8 mouse cellular contexts compared by ENCODE assay signal in the genomic region with DNA sequence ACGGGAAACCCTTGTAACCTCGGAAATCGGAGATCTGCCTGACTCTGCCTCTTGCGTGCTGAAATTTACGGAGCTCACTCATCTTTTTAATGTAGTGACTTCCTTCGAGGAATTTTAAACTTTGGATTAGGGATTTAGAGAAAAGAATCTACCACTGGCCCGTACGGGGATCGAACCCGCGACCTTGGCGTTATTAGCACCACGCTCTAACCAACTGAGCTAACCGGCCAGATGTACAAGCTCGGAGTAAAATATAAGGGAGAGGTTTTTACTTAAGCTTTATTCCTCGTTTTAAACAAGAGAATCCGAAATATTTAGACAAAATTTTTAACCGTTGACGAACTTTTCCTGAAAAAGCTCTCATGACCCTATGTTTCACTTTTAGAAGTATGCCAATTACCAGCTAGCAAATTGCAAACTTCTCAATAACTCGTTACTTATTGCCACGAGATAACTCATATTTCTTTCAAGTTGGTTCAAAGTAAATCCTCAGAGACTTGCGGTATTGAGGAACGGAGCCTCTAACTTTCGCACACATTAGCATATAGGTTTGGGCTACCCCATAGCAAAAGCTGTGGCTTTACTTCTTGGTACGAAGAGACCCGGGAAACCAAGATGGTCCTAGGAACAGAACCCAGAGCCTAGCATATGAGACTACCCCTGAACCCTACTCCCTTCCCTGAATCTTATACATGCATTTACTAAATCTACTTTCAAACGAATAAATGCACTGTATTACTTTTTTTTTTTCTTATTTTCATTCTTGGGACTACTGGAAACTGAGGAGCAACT. TPM values are rescaled to one million over a fixed set of nuclear protein-coding genes. Genes with fewer than 3 reads are reported as not detected.
DNase-seq lines count a peak whose midpoint lies in the region; ATAC-seq lines count a peak whose summit lies in the region.

No protein-coding gene starts in this region.

- peak overlapping the region; percentile 31; the same call in 1 of the 2 replicates for H3K4me3 ChIP-seq in brown adipose tissue, adult 24 weeks (ENCODE audit: insufficient read depth, low read depth, low read length)
- peak overlapping the region; percentile 50 for H3K4me3 ChIP-seq in kidney, embryonic 15.5 days (replicated peaks)
- peak overlapping the region; percentile 64 for H3K4me3 ChIP-seq in liver, embryonic 16.5 days (ENCODE audit: low read depth, low read length)

- H3K27ac ChIP-seq in brown adipose tissue, adult 24 weeks (replicated peaks; ENCODE audit: low read depth, low read length): no peak overlapping the region
- no peak overlapping the region for H3K27ac ChIP-seq in kidney, embryonic 15.5 days
- no peak overlapping the region for H3K27ac ChIP-seq in liver, embryonic 16.5 days (ENCODE audit: low read length)

- ATAC-seq in kidney, embryonic 15.5 days (replicated peaks; ENCODE audit: low FRiP score): peak; percentile 83; the same call in 1 of the 2 replicates
- ATAC-seq in liver, embryonic 16.5 days (ENCODE audit: low read depth): peak; percentile 80

- H3K9me3 ChIP-seq in kidney, embryonic 15.5 days (replicated peaks): no peaks in the 10 kb centered on the region
- no peaks in the 10 kb centered on the region for H3K9me3 ChIP-seq in liver, embryonic 16.5 days (replicated peaks; ENCODE audit: control insufficient read depth, low read length)

- 2% methylated on average over 27 of the region's 27 CpGs for WGBS in kidney, embryonic 15.5 days
- WGBS in liver, embryonic 16.5 days (ENCODE audit: insufficient replicate concordance): under 1% methylated on average over 27 of the region's 27 CpGs

- H3K4me1 ChIP-seq in brown adipose tissue, adult 24 weeks (ENCODE audit: control insufficient read depth, insufficient read depth, insufficient read length, low read length): no peaks in the 10 kb centered on the region
- H3K4me1 ChIP-seq in kidney, embryonic 15.5 days: peaks cover 6% of the 10 kb centered on the region
- H3K4me1 ChIP-seq in liver, embryonic 16.5 days (ENCODE audit: control insufficient read depth, low read depth, low read length): no peaks in the 10 kb centered on the region

- H3K36me3 ChIP-seq in kidney, embryonic 15.5 days: no peaks in the 10 kb centered on the region
- H3K36me3 ChIP-seq in liver, embryonic 16.5 days (ENCODE audit: control insufficient read depth, insufficient read depth): no peaks in the 10 kb centered on the region

- H3K9ac ChIP-seq in kidney, embryonic 15.5 days: no peak overlapping the region
- H3K9ac ChIP-seq in liver, embryonic 16.5 days (ENCODE audit: low read depth, low read length): peak overlapping the region; percentile 52

- DNase-seq in retina, embryonic 14.5 days (ENCODE audit: low spot score): peak; percentile 44
- DNase-seq in retina, postnatal 1 day: no peak
- DNase-seq in frontal cortex, postnatal 25 days (ENCODE audit: low spot score in 2 of 2): peak; percentile 38 to 62
- DNase-seq in right cerebral cortex, postnatal 10 days (ENCODE audit: low spot score in 2 of 2): peak; percentile 33 to 50
- DNase-seq in T-cell, adult 2 months (ENCODE audit: low spot score): no peak

- no peaks in the 10 kb centered on the region for H3K27me3 ChIP-seq in kidney, embryonic 15.5 days
- H3K27me3 ChIP-seq in liver, embryonic 16.5 days (ENCODE audit: control insufficient read depth, insufficient read depth, low read depth, low read length): no peaks in the 10 kb centered on the region

- peak overlapping the region; percentile 57 for H3K4me2 ChIP-seq in kidney, embryonic 15.5 days
- peak overlapping the region; percentile 69 for H3K4me2 ChIP-seq in liver, embryonic 16.5 days (ENCODE audit: low read depth, low read length)

RNA-seq across cellular contexts. Expression of a gene that starts 48.5 kb away (rescaled TPM):
- not detected in 2 replicates for polyA plus RNA-seq in brown adipose tissue, adult 24 weeks (2012; ENCODE audit: insufficient read depth, insufficient read length, missing spikeins)
- polyA plus RNA-seq in kidney, embryonic 15.5 days (2015; fragmentation: Nextera tagmentation; extraction: Ambion mirVana): 19.7 and 28.8 TPM in 2 replicates
- 24.7 and 33.6 TPM in 2 replicates for polyA plus RNA-seq in liver, embryonic 16.5 days (2015; fragmentation: Nextera tagmentation; extraction: Ambion mirVana)

RNA-seq across cellular contexts. Expression of a gene that starts 48.8 kb away (rescaled TPM):
- polyA plus RNA-seq in brown adipose tissue, adult 24 weeks (2012; ENCODE audit: insufficient read depth, insufficient read length, missing spikeins): not detected in 2 replicates
- 3,941 and 3,959 TPM in 2 replicates for polyA plus RNA-seq in kidney, embryonic 15.5 days (2015; fragmentation: Nextera tagmentation; extraction: Ambion mirVana)
- polyA plus RNA-seq in liver, embryonic 16.5 days (2015; fragmentation: Nextera tagmentation; extraction: Ambion mirVana): 3,914 and 4,206 TPM in 2 replicates

RNA-seq across cellular contexts. Expression of a gene that starts 50.1 kb away (rescaled TPM):
- polyA plus RNA-seq in brown adipose tissue, adult 24 weeks (2012; ENCODE audit: insufficient read depth, insufficient read length, missing spikeins): not detected in 2 replicates
- 17.2 and 18.2 TPM in 2 replicates for polyA plus RNA-seq in kidney, embryonic 15.5 days (2015; fragmentation: Nextera tagmentation; extraction: Ambion mirVana)
- polyA plus RNA-seq in liver, embryonic 16.5 days (2015; fragmentation: Nextera tagmentation; extraction: Ambion mirVana): 25.5 and 40.3 TPM in 2 replicates

Comparison
In these comparisons a context has a peak if more than half of its experiments do, and no peak if none do; other contexts are left out.
1. DNase-seq: peak in retina, embryonic 14.5 days (single experiment), frontal cortex, postnatal 25 days (2 of 2) and right cerebral cortex, postnatal 10 days (2 of 2); none in retina, postnatal 1 day (single experiment) and T-cell, adult 2 months (single experiment).
2. RNA of a gene that starts 48.5 kb away (polyA plus RNA-seq): 19.7 to 28.8 TPM in kidney, embryonic 15.5 days and 24.7 to 33.6 TPM in liver, embryonic 16.5 days; not detected in brown adipose tissue, adult 24 weeks; every median in the first group is over 10 times any median in the second.
3. RNA of a gene that starts 48.8 kb away (polyA plus RNA-seq): 3,941 to 3,959 TPM in kidney, embryonic 15.5 days and 3,914 to 4,206 TPM in liver, embryonic 16.5 days; not detected in brown adipose tissue, adult 24 weeks; every median in the first group is over 1,000 times any median in the second.
4. RNA of a gene that starts 50.1 kb away (polyA plus RNA-seq): 25.5 to 40.3 TPM in liver, embryonic 16.5 days and 17.2 to 18.2 TPM in kidney, embryonic 15.5 days; not detected in brown adipose tissue, adult 24 weeks; every median in the first group is over 10 times any median in the second.
5. Peak in every context shown above with its lines, with median percentiles within 50 percentile points of each other: H3K4me3 ChIP-seq.